In the genomic region with DNA sequence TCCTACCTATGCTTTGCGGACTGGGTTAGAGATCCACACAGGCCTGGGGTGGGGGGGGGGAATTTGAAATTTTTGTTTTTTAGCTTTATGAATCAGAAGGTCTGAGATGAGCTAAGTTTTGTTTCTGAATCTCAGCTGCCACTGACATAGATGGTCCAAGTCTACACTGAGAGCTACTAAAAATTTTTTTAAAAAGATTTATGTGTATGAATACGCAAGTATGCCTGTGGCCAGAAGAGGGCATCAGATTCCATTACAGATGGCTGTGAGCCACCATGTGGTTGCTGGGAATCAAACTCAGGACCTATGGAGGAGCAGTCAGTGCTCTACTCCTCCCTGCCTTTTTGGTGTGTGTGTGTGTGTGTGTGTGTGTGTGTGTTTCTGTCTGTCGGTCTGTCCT, we compare ENCODE assay signal across 13 mouse cellular contexts. TPM values are rescaled to one million over a fixed set of nuclear protein-coding genes. Genes with fewer than 3 reads are reported as not detected.
DNase-seq lines count a peak whose midpoint lies in the region; ATAC-seq and TF ChIP-seq lines count a peak whose summit lies in the region.
"Had no signal": no experiment of that assay in that cellular context is flagged by ENCODE, and none has a peak within 500 bp of the region (broad histone marks: within the 10 kb centered on the region; RNA-seq: fewer than 3 reads in every experiment).

No protein-coding gene starts in this region.

- H3K27me3 ChIP-seq in kidney, adult 2 months (replicated peaks; ENCODE audit: control insufficient read depth, insufficient read depth, low read length): no peaks in the 10 kb centered on the region
- H3K27me3 ChIP-seq in lung, embryonic 14.5 days (ENCODE audit: insufficient read depth, low read length): no peaks in the 10 kb centered on the region
- no peaks in the 10 kb centered on the region for H3K27me3 ChIP-seq in stomach, postnatal 0 days (ENCODE audit: control insufficient read depth, insufficient read depth, low read length)
- H3K27me3 ChIP-seq: midbrain, embryonic 15.5 days; neural tube, embryonic 13.5 days had no signal

- no peak overlapping the region for H3K4me2 ChIP-seq in lung, embryonic 14.5 days
- H3K4me2 ChIP-seq in stomach, postnatal 0 days (replicated peaks; ENCODE audit: low read depth): no peak overlapping the region
- H3K4me2 ChIP-seq: midbrain, embryonic 15.5 days; neural tube, embryonic 13.5 days had no signal

- no peak overlapping the region for H3K9ac ChIP-seq in lung, embryonic 14.5 days
- no peak overlapping the region for H3K9ac ChIP-seq in stomach, postnatal 0 days (ENCODE audit: low read length)
- H3K9ac ChIP-seq: midbrain, embryonic 15.5 days; neural tube, embryonic 13.5 days had no signal

- ATAC-seq in lung, embryonic 14.5 days (ENCODE audit: insufficient read depth): no peak
- ATAC-seq in stomach, postnatal 0 days (ENCODE audit: low FRiP score, low TSS enrichment): no peak
- ATAC-seq: forebrain, embryonic 14.5 days; midbrain, embryonic 15.5 days had no signal

- no peak overlapping the region for H3K4me3 ChIP-seq in kidney, adult 2 months (ENCODE audit: insufficient read depth, low read depth, low read length)
- H3K4me3 ChIP-seq in lung, embryonic 14.5 days (ENCODE audit: low read depth, low read length): no peak overlapping the region
- H3K4me3 ChIP-seq in stomach, postnatal 0 days (ENCODE audit: low read depth, low read length): no peak overlapping the region
- H3K4me3 ChIP-seq: midbrain, embryonic 15.5 days; neural tube, embryonic 13.5 days had no signal

- H3K4me1 ChIP-seq in kidney, adult 2 months (ENCODE audit: control insufficient read depth, insufficient read depth, low read length): no peaks in the 10 kb centered on the region
- no peaks in the 10 kb centered on the region for H3K4me1 ChIP-seq in lung, embryonic 14.5 days (ENCODE audit: insufficient read depth)
- H3K4me1 ChIP-seq in stomach, postnatal 0 days (replicated peaks; ENCODE audit: control insufficient read depth, insufficient read depth): no peaks in the 10 kb centered on the region
- H3K4me1 ChIP-seq: midbrain, embryonic 15.5 days; neural tube, embryonic 13.5 days had no signal

- TF ChIP-seq CTCF in kidney, adult 2 months (conservative IDR thresholded peaks at IDR 0.05; ENCODE audit: insufficient read depth, insufficient read length, low read depth, low read length): 0 out of 2 replicates have a peak, but pooled peaks have one; percentile 15
- peak; percentile 39 for TF ChIP-seq CTCF in lung, embryonic 14.5 days (IDR thresholded peaks at IDR 0.05; ENCODE audit: low read depth)
- TF ChIP-seq CTCF in stomach, postnatal 0 days (IDR thresholded peaks at IDR 0.05; ENCODE audit: low read depth): peak; percentile 53

- no peaks in the 10 kb centered on the region for H3K36me3 ChIP-seq in kidney, adult 2 months (ENCODE audit: control insufficient read depth, insufficient read depth, low read length)
- peaks cover 74% of the 10 kb centered on the region for H3K36me3 ChIP-seq in lung, embryonic 14.5 days (ENCODE audit: insufficient read depth)
- peaks cover 13% of the 10 kb centered on the region for H3K36me3 ChIP-seq in stomach, postnatal 0 days (ENCODE audit: control insufficient read depth, insufficient read depth, low read length)

- H3K27ac ChIP-seq in kidney, adult 2 months (ENCODE audit: insufficient read depth, low read depth, low read length): no peak overlapping the region
- H3K27ac ChIP-seq in lung, embryonic 14.5 days (ENCODE audit: low read depth): no peak overlapping the region
- no peak overlapping the region for H3K27ac ChIP-seq in stomach, postnatal 0 days (replicated peaks)
- H3K27ac ChIP-seq: midbrain, embryonic 15.5 days; neural tube, embryonic 13.5 days had no signal

- TF ChIP-seq POLR2A in kidney, adult 2 months (IDR thresholded peaks at IDR 0.05; ENCODE audit: low read depth, low read length): no peak

- no peak for DNase-seq in kidney, adult 2 months
- no peak for DNase-seq in kidney, postnatal 36 days
- peak; percentile 25 for DNase-seq in lung, embryonic 14.5 days
- no peak for DNase-seq in lung, postnatal 25 days (ENCODE audit: low spot score)
- DNase-seq in ES-CJ7 (ENCODE audit: low read depth, low spot score): peak; percentile 59
- DNase-seq in stomach, postnatal 0 days (ENCODE audit: low spot score): no peak
- no peak for DNase-seq in frontal cortex, postnatal 25 days (ENCODE audit: low spot score in 2 of 2)
- DNase-seq: cerebellum, adult 8-10 months; layer of hippocampus, adult 9-11 months had no signal

- no peak for TF ChIP-seq EP300 in stomach, postnatal 0 days (optimal IDR thresholded peaks at IDR 0.05)

- WGBS in kidney, adult 2 months: 98% methylated on average over 3 of the region's 3 CpGs
- WGBS in lung, embryonic 14.5 days: 87% methylated on average over 3 of the region's 3 CpGs
- WGBS in stomach, postnatal 0 days: 98% methylated on average over 3 of the region's 3 CpGs

- H3K9me3 ChIP-seq in lung, embryonic 14.5 days (ENCODE audit: low read depth, low read length): no peaks in the 10 kb centered on the region
- H3K9me3 ChIP-seq in stomach, postnatal 0 days (ENCODE audit: control insufficient read depth, low read length): no peaks in the 10 kb centered on the region
- H3K9me3 ChIP-seq: G1E; midbrain, embryonic 15.5 days; neural tube, embryonic 13.5 days had no signal

RNA-seq across cellular contexts. Expression of a gene that starts 11.2 kb away (rescaled TPM):
- 397 and 399 TPM in 2 replicates for polyA plus RNA-seq in kidney, adult 2 months (2012; rRNA removed)
- polyA plus RNA-seq in lung, embryonic 14.5 days (2014; fragmentation: Nextera tagmentation; extraction: Ambion mirVana): 496 and 514 TPM in 2 replicates
- 405 and 438 TPM in 2 replicates for polyA plus RNA-seq in stomach, postnatal 0 days (2015; fragmentation: Nextera tagmentation; extraction: Ambion mirVana)

RNA-seq across cellular contexts. Expression of a gene that starts 14.1 kb away (rescaled TPM):
- 53.9 and 56.5 TPM in 2 replicates for polyA plus RNA-seq in kidney, adult 2 months (2012; rRNA removed)
- polyA plus RNA-seq in lung, embryonic 14.5 days (2014; fragmentation: Nextera tagmentation; extraction: Ambion mirVana): 16.0 and 19.7 TPM in 2 replicates
- 5.9 and 6.6 TPM in 2 replicates for polyA plus RNA-seq in stomach, postnatal 0 days (2015; fragmentation: Nextera tagmentation; extraction: Ambion mirVana)

RNA-seq across cellular contexts. Expression of a gene that starts 28.7 kb away (rescaled TPM):
- polyA plus RNA-seq in kidney, adult 2 months (2012; rRNA removed): 139 and 149 TPM in 2 replicates
- polyA plus RNA-seq in lung, embryonic 14.5 days (2014; fragmentation: Nextera tagmentation; extraction: Ambion mirVana): 27.1 and 35.3 TPM in 2 replicates
- 44.2 TPM in 2 replicates for polyA plus RNA-seq in stomach, postnatal 0 days (2015; fragmentation: Nextera tagmentation; extraction: Ambion mirVana)

RNA-seq across cellular contexts. Expression of a gene that starts 30.1 kb away (rescaled TPM):
- 9.2 and 10.6 TPM in 2 replicates for polyA plus RNA-seq in kidney, adult 2 months (2012; rRNA removed)
- 1.3 and 2.3 TPM in 2 replicates for polyA plus RNA-seq in lung, embryonic 14.5 days (2014; fragmentation: Nextera tagmentation; extraction: Ambion mirVana)
- 0.73 and 0.75 TPM in 2 replicates for polyA plus RNA-seq in stomach, postnatal 0 days (2015; fragmentation: Nextera tagmentation; extraction: Ambion mirVana)

RNA-seq across cellular contexts. Expression of a gene that starts 51.1 kb away (rescaled TPM):
- 36.6 and 40.4 TPM in 2 replicates for polyA plus RNA-seq in kidney, adult 2 months (2012; rRNA removed)
- polyA plus RNA-seq in lung, embryonic 14.5 days (2014; fragmentation: Nextera tagmentation; extraction: Ambion mirVana): 5.2 TPM in 2 replicates
- 1.1 TPM in 2 replicates for polyA plus RNA-seq in stomach, postnatal 0 days (2015; fragmentation: Nextera tagmentation; extraction: Ambion mirVana)

Comparison
In these comparisons a context has a peak if more than half of its experiments do, and no peak if none do; other contexts are left out.
1. DNase-seq: peak in lung, embryonic 14.5 days (single experiment) and ES-CJ7 (single experiment); none in kidney, adult 2 months (single experiment), kidney, postnatal 36 days (0 of 2), lung, postnatal 25 days (single experiment), stomach, postnatal 0 days (single experiment) and frontal cortex, postnatal 25 days (0 of 2).
2. Peak in every context shown above with its lines, with median percentiles within 50 percentile points of each other: CTCF ChIP-seq.